Mouse (Mus musculus) myocyte (in vitro differentiated cells): ENCODE data around the gene Vmn1r204.

Experiments used
- E2F4 ChIP-seq: IDR thresholded peaks from one replicate; pipeline ENCODE4 v1.6.1; 2011; ENCODE audit warnings: mild to moderate bottlenecking, control low read depth, moderate library complexity; ENCODE audit not compliant: insufficient read depth
- MAX ChIP-seq: IDR thresholded peaks from one replicate; pipeline ENCODE4 v1.6.1; 2011; ENCODE audit warnings: low read depth, mild to moderate bottlenecking, control low read depth
- MYOG ChIP-seq, 3 experiments: IDR thresholded peaks; one replicate each; pipeline ENCODE4 v1.6.1; 2011; ENCODE audit warnings: control low read depth in 2 of 3, low read depth in 2 of 3, mild to moderate bottlenecking in 2 of 3; ENCODE audit not compliant: insufficient read length in 2 of 3, control insufficient read depth in 1 of 3, insufficient read depth in 1 of 3
- POLR2A ChIP-seq: IDR thresholded peaks from one replicate; pipeline ENCODE4 v1.6.1; 2011; ENCODE audit warnings: low read depth, mild to moderate bottlenecking, control low read depth, moderate library complexity; ENCODE audit not compliant: insufficient read length
- POLR2AphosphoS2 ChIP-seq: IDR thresholded peaks from one replicate; pipeline ENCODE4 v1.6.1; 2011; ENCODE audit warnings: low read depth, control low read depth; ENCODE audit not compliant: insufficient read length
- TCF12 ChIP-seq: IDR thresholded peaks from one replicate; pipeline ENCODE4 v1.6.1; 2011; ENCODE audit warnings: mild to moderate bottlenecking, control low read depth; ENCODE audit not compliant: poor library complexity, insufficient read depth, severe bottlenecking
- USF1 ChIP-seq: IDR thresholded peaks from one replicate; pipeline ENCODE4 v1.6.1; 2011; ENCODE audit warnings: low read depth, mild to moderate bottlenecking, control low read depth, moderate library complexity

DNA sequence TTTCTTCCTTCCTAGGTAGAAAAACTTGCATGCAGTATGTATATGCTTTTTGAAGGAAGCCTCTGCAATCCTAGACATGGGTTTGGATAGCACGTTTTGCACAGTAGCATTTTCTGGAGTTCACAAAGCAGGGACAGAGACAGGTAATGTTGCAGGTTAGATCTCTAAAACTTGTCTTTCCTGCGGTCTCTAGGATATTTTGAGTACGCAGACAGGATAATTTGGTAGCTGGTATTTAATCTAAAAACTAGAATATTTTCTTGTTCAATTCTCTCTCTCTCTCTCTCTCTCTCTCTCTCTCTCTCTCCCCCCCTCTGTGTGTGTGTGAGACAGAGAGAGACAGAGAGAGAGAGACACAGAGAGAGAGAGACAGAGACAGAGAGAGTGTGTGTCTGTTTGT, 39.9 kb downstream of the Vmn1r204 start, which contains the start of gene Vmn1r205:
- TF ChIP-seq E2F4 (no peak), POLR2A (no peak), USF1 (no peak), MAX (no peak), POLR2AphosphoS2 (no peak), TCF12 (no peak), MYOG (IDR thresholded peaks at IDR 0.05; ENCODE audit: control insufficient read depth in 1 of 3, insufficient read depth in 1 of 3, insufficient read length in 2 of 3, low read depth in 2 of 3) (no peak)
